Mouse (Mus musculus) cerebellum, postnatal 14 days (tissue): ENCODE measurements at regions not wholly inside any gene's neighbourhood (a gene's known extent, or its start where the extent isn't known, plus 50 kb on each side); places are given as distances from the start of the nearest gene placed in this dataset.
A peak's percentile ranks its signal among the peaks of the same experiment; 100 is the strongest.

Experiments used
- DNase-seq, 2 experiments: peaks; one replicate each; pipeline ENCODE4 v3.0.0; 2021; ENCODE audit warnings: mixed read lengths in 2 of 2

- DNase-seq: peak; percentile 1 to 4
Observed at GRCm38 (mm10) chr10:51291412-51292207, 188.8 kb upstream of the Gm49339 start.

- DNase-seq: no peak
Observed at GRCm38 (mm10) chr10:51312814-51313213, 167.6 kb upstream of the Gm49339 start.

GRCm38 (mm10) chr10:51320207-51320606 lies 160.2 kb upstream of the Gm49339 start:
- DNase-seq: no peak

DNA sequence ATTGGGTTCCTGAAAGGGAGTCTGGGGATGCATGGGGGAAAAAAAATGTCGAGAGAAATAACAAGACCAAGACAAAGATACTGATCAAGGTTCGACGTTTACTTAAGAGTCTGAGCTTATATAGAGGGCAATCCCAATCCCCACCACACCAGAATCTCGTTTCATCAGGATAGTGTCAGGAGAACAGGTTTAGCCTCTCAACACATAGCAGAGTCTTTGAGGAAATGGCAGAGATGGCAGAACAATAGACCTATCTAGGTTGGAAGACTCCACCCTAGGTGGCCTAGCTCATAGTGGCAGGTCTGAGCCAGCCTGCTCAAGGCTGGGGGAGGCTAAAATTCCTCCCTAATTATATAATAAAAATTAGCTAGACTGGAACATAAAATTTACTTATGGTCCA lies 151.6 kb upstream of the Gm49339 start:
- DNase-seq: no peak

GRCm38 (mm10) chr10:51329386-51329785 lies 151.0 kb upstream of the Gm49339 start:
- DNase-seq: no peak
